Comparison of ENCODE assay signal across 14 mouse cellular contexts in genomic region chr19:22960450-22961265, GRCm38 (mm10).
DNase-seq lines count a peak whose midpoint lies in the region; ATAC-seq lines count a peak whose summit lies in the region.
"Had no signal": no experiment of that assay in that cellular context is flagged by ENCODE, and none has a peak within 500 bp of the region (broad histone marks: within the 10 kb centered on the region; RNA-seq: fewer than 3 reads in every experiment).

No protein-coding gene starts in this region.

- H3K4me1 ChIP-seq in intestine, embryonic 14.5 days (replicated peaks; ENCODE audit: control insufficient read depth, insufficient read depth, low read length): no peaks in the 10 kb centered on the region
- 0 out of 2 replicates have a peak, but pooled peaks cover 6% of the 10 kb centered on the region for H3K4me1 ChIP-seq in intestine, embryonic 16.5 days (ENCODE audit: control insufficient read depth, insufficient read depth, low read length)
- 0 out of 2 replicates have a peak, but pooled peaks cover 2% of the 10 kb centered on the region for H3K4me1 ChIP-seq in neural tube, embryonic 14.5 days (ENCODE audit: control insufficient read depth, insufficient read depth, low read length)
- H3K4me1 ChIP-seq in hindbrain, embryonic 16.5 days (ENCODE audit: control insufficient read depth, insufficient read depth, low read depth, low read length): peaks cover 3% of the 10 kb centered on the region; the same call in 1 of the 2 replicates
- H3K4me1 ChIP-seq in stomach, embryonic 14.5 days (ENCODE audit: control insufficient read depth, insufficient read depth, low read length): no peaks in the 10 kb centered on the region
- H3K4me1 ChIP-seq: limb, embryonic 12.5 days had no signal

- 66% methylated on average over 14 of the region's 14 CpGs for WGBS in intestine, embryonic 14.5 days
- WGBS in intestine, embryonic 16.5 days: 78% methylated on average over 14 of the region's 14 CpGs
- 76% methylated on average over 14 of the region's 14 CpGs for WGBS in neural tube, embryonic 14.5 days
- 80% methylated on average over 14 of the region's 14 CpGs for WGBS in hindbrain, embryonic 16.5 days
- 68% methylated on average over 14 of the region's 14 CpGs for WGBS in stomach, embryonic 14.5 days

- no peaks in the 10 kb centered on the region for H3K9me3 ChIP-seq in intestine, embryonic 14.5 days (ENCODE audit: control insufficient read depth, low read length)
- H3K9me3 ChIP-seq in intestine, embryonic 16.5 days (ENCODE audit: control insufficient read depth, low read length): no peaks in the 10 kb centered on the region
- no peaks in the 10 kb centered on the region for H3K9me3 ChIP-seq in neural tube, embryonic 14.5 days (ENCODE audit: control insufficient read depth, low read length)
- no peaks in the 10 kb centered on the region for H3K9me3 ChIP-seq in hindbrain, embryonic 16.5 days (ENCODE audit: control insufficient read depth, low read length)
- H3K9me3 ChIP-seq in stomach, embryonic 14.5 days (ENCODE audit: control insufficient read depth, low read depth, low read length): no peaks in the 10 kb centered on the region
- H3K9me3 ChIP-seq: limb, embryonic 12.5 days had no signal

- 0 out of 2 replicates have a peak overlapping the region, but pooled peaks have one; percentile 6 for H3K4me2 ChIP-seq in intestine, embryonic 14.5 days (ENCODE audit: low read length)
- no peak overlapping the region for H3K4me2 ChIP-seq in intestine, embryonic 16.5 days (ENCODE audit: low read depth, low read length)
- H3K4me2 ChIP-seq in neural tube, embryonic 14.5 days (ENCODE audit: low read depth, low read length): no peak overlapping the region
- no peak overlapping the region for H3K4me2 ChIP-seq in hindbrain, embryonic 16.5 days (ENCODE audit: low read length)
- no peak overlapping the region for H3K4me2 ChIP-seq in stomach, embryonic 14.5 days (replicated peaks; ENCODE audit: low read depth, low read length)
- H3K4me2 ChIP-seq: limb, embryonic 12.5 days; neural tube, embryonic 13.5 days had no signal

- no peak overlapping the region for H3K4me3 ChIP-seq in intestine, embryonic 14.5 days (ENCODE audit: low read depth, low read length)
- no peak overlapping the region for H3K4me3 ChIP-seq in intestine, embryonic 16.5 days (ENCODE audit: low read length)
- H3K4me3 ChIP-seq in neural tube, embryonic 14.5 days (ENCODE audit: low read depth, low read length): no peak overlapping the region
- no peak overlapping the region for H3K4me3 ChIP-seq in hindbrain, embryonic 16.5 days (ENCODE audit: low read length)
- H3K4me3 ChIP-seq in stomach, embryonic 14.5 days (ENCODE audit: low read depth, low read length): no peak overlapping the region
- H3K4me3 ChIP-seq: limb, embryonic 12.5 days; neural tube, embryonic 13.5 days had no signal

- H3K36me3 ChIP-seq in intestine, embryonic 14.5 days (ENCODE audit: control insufficient read depth, insufficient read depth, low read length): no peaks in the 10 kb centered on the region
- H3K36me3 ChIP-seq in intestine, embryonic 16.5 days (ENCODE audit: control insufficient read depth, insufficient read depth, low read length): no peaks in the 10 kb centered on the region
- no peaks in the 10 kb centered on the region for H3K36me3 ChIP-seq in neural tube, embryonic 14.5 days (ENCODE audit: control insufficient read depth, insufficient read depth, low read length)
- H3K36me3 ChIP-seq in hindbrain, embryonic 16.5 days (ENCODE audit: control insufficient read depth, insufficient read depth, low read length): no peaks in the 10 kb centered on the region
- no peaks in the 10 kb centered on the region for H3K36me3 ChIP-seq in stomach, embryonic 14.5 days (ENCODE audit: control insufficient read depth, insufficient read depth, low read length)
- H3K36me3 ChIP-seq: limb, embryonic 12.5 days; neural tube, embryonic 13.5 days had no signal

- H3K27me3 ChIP-seq in intestine, embryonic 14.5 days (replicated peaks; ENCODE audit: control insufficient read depth, insufficient read depth, low read length): no peaks in the 10 kb centered on the region
- no peaks in the 10 kb centered on the region for H3K27me3 ChIP-seq in intestine, embryonic 16.5 days (replicated peaks; ENCODE audit: control insufficient read depth, insufficient read depth, low read length)
- no peaks in the 10 kb centered on the region for H3K27me3 ChIP-seq in neural tube, embryonic 14.5 days (ENCODE audit: control insufficient read depth, insufficient read depth, low read length)
- H3K27me3 ChIP-seq in hindbrain, embryonic 16.5 days (replicated peaks; ENCODE audit: control insufficient read depth, insufficient read depth, low read length): no peaks in the 10 kb centered on the region
- H3K27me3 ChIP-seq in stomach, embryonic 14.5 days (ENCODE audit: control insufficient read depth, insufficient read depth, low read length): no peaks in the 10 kb centered on the region
- H3K27me3 ChIP-seq: limb, embryonic 12.5 days; neural tube, embryonic 13.5 days had no signal

- ATAC-seq in intestine, embryonic 14.5 days (replicated peaks; ENCODE audit: low FRiP score, low TSS enrichment, low read depth): no peak
- no peak for ATAC-seq in intestine, embryonic 16.5 days
- ATAC-seq in neural tube, embryonic 14.5 days (ENCODE audit: low read depth): peak; percentile 19; the same call in 1 of the 2 replicates
- ATAC-seq in hindbrain, embryonic 16.5 days: 0 out of 2 replicates have a peak, but pooled peaks have one; percentile 19
- ATAC-seq in stomach, embryonic 14.5 days (ENCODE audit: insufficient number of reproducible peaks, insufficient read depth, low FRiP score, low read depth): 0 out of 2 replicates have a peak, but pooled peaks have one; percentile 46
- ATAC-seq in CD4-positive, CD25-positive, alpha-beta regulatory T cell, adult 4 months: no peak

- no peak for DNase-seq in intestine, embryonic 14.5 days (ENCODE audit: low spot score)
- DNase-seq in neural tube, embryonic 10.5 days (ENCODE audit: extremely low spot score, low spot score): no peak
- DNase-seq in urinary bladder, postnatal 10 days (ENCODE audit: low spot score): no peak
- DNase-seq: gastrocnemius, postnatal 10 days; heart, postnatal 36 days; layer of hippocampus, adult 9-11 months had no signal

- no peak overlapping the region for H3K27ac ChIP-seq in intestine, embryonic 14.5 days (ENCODE audit: low read depth)
- no peak overlapping the region for H3K27ac ChIP-seq in intestine, embryonic 16.5 days (ENCODE audit: low read length)
- H3K27ac ChIP-seq in neural tube, embryonic 14.5 days (ENCODE audit: low read depth, low read length): no peak overlapping the region
- H3K27ac ChIP-seq in hindbrain, embryonic 16.5 days (ENCODE audit: low read depth, low read length): peak overlapping the region; percentile 1; the same call in 1 of the 2 replicates
- no peak overlapping the region for H3K27ac ChIP-seq in stomach, embryonic 14.5 days (ENCODE audit: low read length)
- H3K27ac ChIP-seq: limb, embryonic 12.5 days; macrophage; neural tube, embryonic 13.5 days had no signal

- H3K9ac ChIP-seq in intestine, embryonic 14.5 days (ENCODE audit: low read length): no peak overlapping the region
- H3K9ac ChIP-seq in intestine, embryonic 16.5 days (ENCODE audit: low read depth, low read length): no peak overlapping the region
- H3K9ac ChIP-seq in neural tube, embryonic 14.5 days (replicated peaks; ENCODE audit: low read depth, low read length): no peak overlapping the region
- H3K9ac ChIP-seq in hindbrain, embryonic 16.5 days (ENCODE audit: low read depth, low read length): no peak overlapping the region
- H3K9ac ChIP-seq in stomach, embryonic 14.5 days (replicated peaks; ENCODE audit: low read depth, low read length): no peak overlapping the region
- H3K9ac ChIP-seq: limb, embryonic 12.5 days; neural tube, embryonic 13.5 days had no signal

Comparison
In these comparisons a context has a peak if more than half of its experiments do, and no peak if none do; other contexts are left out.
1. ATAC-seq: peak in neural tube, embryonic 14.5 days (single experiment), hindbrain, embryonic 16.5 days (single experiment) and stomach, embryonic 14.5 days (single experiment); none in intestine, embryonic 14.5 days (single experiment), intestine, embryonic 16.5 days (single experiment) and CD4-positive, CD25-positive, alpha-beta regulatory T cell, adult 4 months (single experiment).